Mouse (Mus musculus): ENCODE measurements at regions not wholly inside any gene's neighbourhood (a gene's known extent, or its start where the extent isn't known, plus 50 kb on each side); places are given as distances from the start of the nearest gene placed in this dataset.

GRCm38 (mm10) chr7:137879296-137879695 lies 441.9 kb downstream of the Glrx3 start:
- Histone ChIP-seq H3K27me3 (ENCODE audit: control insufficient read depth) (no peaks in the 10 kb centered on the region), H3K4me1 (ENCODE audit: control insufficient read depth) (no peaks in the 10 kb centered on the region), H3K4me3 (replicated peaks) (no peak overlapping the region), H3K36me3 (ENCODE audit: control insufficient read depth) (no peaks in the 10 kb centered on the region), H3K9me3 (ENCODE audit: control insufficient read depth, low read length) (peaks cover 47% of the 10 kb centered on the region)
- TF ChIP-seq GATA1 (IDR thresholded peaks at IDR 0.05; ENCODE audit: low read length) (no peak), TAL1 (IDR thresholded peaks at IDR 0.05; ENCODE audit: low read length) (no peak)

- Histone ChIP-seq H3K4me3 (replicated peaks) (no peak overlapping the region), H3K27me3 (ENCODE audit: control insufficient read depth) (no peaks in the 10 kb centered on the region), H3K9me3 (ENCODE audit: control insufficient read depth, low read length) (peaks cover 52% of the 10 kb centered on the region), H3K4me1 (ENCODE audit: control insufficient read depth) (no peaks in the 10 kb centered on the region), H3K36me3 (ENCODE audit: control insufficient read depth) (no peaks in the 10 kb centered on the region)
- TF ChIP-seq GATA1 (IDR thresholded peaks at IDR 0.05; ENCODE audit: low read length) (no peak), TAL1 (IDR thresholded peaks at IDR 0.05; ENCODE audit: low read length) (no peak)
Measured at GRCm38 (mm10) chr7:137882876-137883275, 445.5 kb downstream of the Glrx3 start.

DNA sequence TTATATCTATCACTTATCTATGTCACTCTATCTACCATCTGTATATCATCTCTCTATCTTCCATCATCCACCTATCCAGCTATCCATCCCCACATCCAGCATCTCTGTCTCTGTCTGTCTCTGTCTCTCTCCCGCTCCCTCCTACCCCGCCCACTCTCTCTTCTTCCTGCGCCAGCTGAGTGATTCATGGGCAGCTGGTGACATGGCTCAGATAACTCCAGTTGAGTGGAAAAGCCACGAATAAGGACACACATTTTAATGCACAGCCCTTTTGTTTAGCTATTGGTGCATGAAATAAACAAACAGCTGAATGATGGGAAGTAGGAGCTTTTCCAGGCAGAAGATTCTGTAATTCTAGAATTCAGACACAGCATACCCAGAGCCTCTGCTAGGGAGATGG lies 446.3 kb downstream of the Glrx3 start:
- no peak for TF ChIP-seq GATA1 (IDR thresholded peaks at IDR 0.05; ENCODE audit: low read length)
- no peak for TF ChIP-seq TAL1 (IDR thresholded peaks at IDR 0.05; ENCODE audit: low read length)

GRCm38 (mm10) chr7:137885146-137885545 lies 447.7 kb downstream of the Glrx3 start:
- Histone ChIP-seq H3K9me3 (ENCODE audit: control insufficient read depth, low read length) (peaks cover 36% of the 10 kb centered on the region), H3K36me3 (ENCODE audit: control insufficient read depth) (no peaks in the 10 kb centered on the region), H3K4me1 (ENCODE audit: control insufficient read depth) (no peaks in the 10 kb centered on the region), H3K27me3 (ENCODE audit: control insufficient read depth) (no peaks in the 10 kb centered on the region), H3K4me3 (replicated peaks) (no peak overlapping the region)
- TF ChIP-seq GATA1 (IDR thresholded peaks at IDR 0.05; ENCODE audit: low read length): no peak

More for the DNA sequence above, 446.3 kb downstream of the Glrx3 start:
- no peaks in the 10 kb centered on the region for H3K4me1 ChIP-seq (ENCODE audit: control insufficient read depth)
- H3K36me3 ChIP-seq (ENCODE audit: control insufficient read depth): no peaks in the 10 kb centered on the region
- peaks cover 49% of the 10 kb centered on the region for H3K9me3 ChIP-seq (ENCODE audit: control insufficient read depth, low read length)
- no peaks in the 10 kb centered on the region for H3K27me3 ChIP-seq (ENCODE audit: control insufficient read depth)
- no peak overlapping the region for H3K4me3 ChIP-seq (replicated peaks)

GRCm38 (mm10) chr7:137888731-137889130 lies 451.3 kb downstream of the Glrx3 start:
- Histone ChIP-seq H3K4me1 (ENCODE audit: control insufficient read depth) (no peaks in the 10 kb centered on the region), H3K9me3 (ENCODE audit: control insufficient read depth, low read length) (peaks cover 18% of the 10 kb centered on the region), H3K4me3 (replicated peaks) (no peak overlapping the region), H3K27me3 (ENCODE audit: control insufficient read depth) (no peaks in the 10 kb centered on the region), H3K36me3 (ENCODE audit: control insufficient read depth) (no peaks in the 10 kb centered on the region)
- TF ChIP-seq TAL1 (IDR thresholded peaks at IDR 0.05; ENCODE audit: low read length) (no peak), GATA1 (IDR thresholded peaks at IDR 0.05; ENCODE audit: low read length) (no peak)

DNA sequence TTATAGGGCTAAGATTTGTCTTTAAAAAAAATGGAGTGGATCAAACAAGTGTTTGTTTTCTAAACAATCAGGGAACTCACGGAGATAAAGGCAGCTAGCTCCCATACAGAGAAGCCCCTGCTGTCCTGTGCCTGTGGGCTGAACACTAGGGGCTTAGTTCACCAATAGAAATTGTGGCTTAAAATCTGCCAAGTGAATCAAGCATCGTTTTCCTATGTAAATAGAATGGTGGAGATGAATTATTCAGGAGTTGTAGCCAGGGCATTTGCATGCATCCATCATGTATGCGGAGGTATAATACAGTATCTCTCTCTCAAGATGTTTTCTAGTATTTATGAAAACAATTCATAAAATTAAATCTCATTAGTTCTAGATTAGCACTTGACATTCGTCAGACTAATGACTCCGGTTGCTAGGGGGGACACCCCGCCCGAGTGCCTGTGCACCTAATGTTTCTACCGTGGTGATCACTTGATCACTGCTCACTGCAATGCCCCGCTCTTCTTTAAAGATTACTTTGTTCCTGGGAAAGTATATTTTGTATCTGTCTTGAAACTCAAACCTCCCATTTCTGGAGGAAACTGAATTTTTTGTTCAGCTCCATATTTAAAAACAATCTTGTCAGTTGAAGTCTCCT lies 469.1 kb downstream of the Glrx3 start:
- no peaks in the 10 kb centered on the region for H3K27me3 ChIP-seq (ENCODE audit: control insufficient read depth)
- peaks cover 23% of the 10 kb centered on the region for H3K9me3 ChIP-seq (ENCODE audit: control insufficient read depth, low read length)
- TF ChIP-seq GATA1 (IDR thresholded peaks at IDR 0.05; ENCODE audit: low read length): no peak
- TF ChIP-seq TAL1 (IDR thresholded peaks at IDR 0.05; ENCODE audit: low read length): no peak
- no peak overlapping the region for H3K4me3 ChIP-seq (replicated peaks)
- H3K36me3 ChIP-seq (ENCODE audit: control insufficient read depth): no peaks in the 10 kb centered on the region
- H3K4me1 ChIP-seq (ENCODE audit: control insufficient read depth): no peaks in the 10 kb centered on the region

GRCm38 (mm10) chr7:137909456-137909855 lies 472.0 kb downstream of the Glrx3 start:
- no peak for TF ChIP-seq TAL1 (IDR thresholded peaks at IDR 0.05; ENCODE audit: low read length)
- TF ChIP-seq GATA1 (IDR thresholded peaks at IDR 0.05; ENCODE audit: low read length): no peak
- no peaks in the 10 kb centered on the region for H3K27me3 ChIP-seq (ENCODE audit: control insufficient read depth)
- no peak overlapping the region for H3K4me3 ChIP-seq (replicated peaks)
- H3K36me3 ChIP-seq (ENCODE audit: control insufficient read depth): no peaks in the 10 kb centered on the region
- no peaks in the 10 kb centered on the region for H3K4me1 ChIP-seq (ENCODE audit: control insufficient read depth)
- H3K9me3 ChIP-seq (ENCODE audit: control insufficient read depth, low read length): peaks cover 19% of the 10 kb centered on the region

GRCm38 (mm10) chr7:137913551-137914105 lies 476.2 kb downstream of the Glrx3 start:
- H3K36me3 ChIP-seq (ENCODE audit: control insufficient read depth): no peaks in the 10 kb centered on the region

GRCm38 (mm10) chr7:137914506-137914905 lies 477.1 kb downstream of the Glrx3 start:
- peaks cover 15% of the 10 kb centered on the region for H3K9me3 ChIP-seq (ENCODE audit: control insufficient read depth, low read length)
- H3K36me3 ChIP-seq (ENCODE audit: control insufficient read depth): no peaks in the 10 kb centered on the region
- no peaks in the 10 kb centered on the region for H3K4me1 ChIP-seq (ENCODE audit: control insufficient read depth)
- H3K4me3 ChIP-seq (replicated peaks): no peak overlapping the region
- TF ChIP-seq GATA1 (IDR thresholded peaks at IDR 0.05; ENCODE audit: low read length) (no peak), TAL1 (IDR thresholded peaks at IDR 0.05; ENCODE audit: low read length) (no peak)
- H3K27me3 ChIP-seq (ENCODE audit: control insufficient read depth): no peaks in the 10 kb centered on the region

More at GRCm38 (mm10) chr7:137913551-137914105, 476.2 kb downstream of the Glrx3 start:
- Histone ChIP-seq H3K27me3 (ENCODE audit: control insufficient read depth) (no peaks in the 10 kb centered on the region), H3K4me1 (ENCODE audit: control insufficient read depth) (no peaks in the 10 kb centered on the region), H3K9me3 (ENCODE audit: control insufficient read depth, low read length) (peaks cover 12% of the 10 kb centered on the region), H3K4me3 (replicated peaks) (no peak overlapping the region)
- TF ChIP-seq GATA1 (IDR thresholded peaks at IDR 0.05; ENCODE audit: low read length) (no peak), TAL1 (IDR thresholded peaks at IDR 0.05; ENCODE audit: low read length) (no peak)
